Mouse (Mus musculus): ENCODE data around the gene Olfr223.

- no peak for TF ChIP-seq CTCF (IDR thresholded peaks at IDR 0.05; ENCODE audit: low read depth, low read length)
- no peak for TF ChIP-seq POLR2A (IDR thresholded peaks at IDR 0.05; ENCODE audit: insufficient read depth, low read length)
Observed at GRCm38 (mm10) chr11:59584539-59584938, 8.6 kb downstream of the Olfr223 start.
